Mouse (Mus musculus): Measurements from ENCODE around the gene Gpr174.
"Not testable (repeated sequence)": the region's sequence is repeated elsewhere in the genome, so short reads cannot be mapped to it uniquely, and the experiment has no call there.

The Gpr174 gene

GRCm38 (mm10) chrX:107255486-107256227, at the start of gene Gpr174:
Gene Gpr174 (plus strand): TSS chrX:107255878.
- DNase-seq (ENCODE audit: low spot score in 2 of 2) = no peak

- no peak for DNase-seq (ENCODE audit: low spot score in 2 of 2)
Measured at GRCm38 (mm10) chrX:107217577-107218090, 38.0 kb upstream of the Gpr174 start.

- DNase-seq (ENCODE audit: low spot score in 2 of 2) = no peak
Measured at GRCm38 (mm10) chrX:107224846-107225245, 30.8 kb upstream of the Gpr174 start.

GRCm38 (mm10) chrX:107231214-107231613, 24.5 kb upstream of the Gpr174 start:
- no peak for DNase-seq (ENCODE audit: low spot score in 2 of 2)

GRCm38 (mm10) chrX:107234655-107235054, 21.0 kb upstream of the Gpr174 start:
- DNase-seq (ENCODE audit: low spot score in 2 of 2) = no peak

- no peak for DNase-seq (ENCODE audit: low spot score in 2 of 2)
Measured at GRCm38 (mm10) chrX:107236461-107236860, 19.2 kb upstream of the Gpr174 start.

GRCm38 (mm10) chrX:107250390-107250789, 5.3 kb upstream of the Gpr174 start:
- DNase-seq (ENCODE audit: low spot score in 2 of 2) = no peak

GRCm38 (mm10) chrX:107264619-107265018, 8.9 kb downstream of the Gpr174 start:
- DNase-seq (ENCODE audit: low spot score in 2 of 2) = no peak

- no peak for DNase-seq (ENCODE audit: low spot score in 2 of 2)
Measured at GRCm38 (mm10) chrX:107277606-107278005, 21.9 kb downstream of the Gpr174 start.

GRCm38 (mm10) chrX:107284211-107284610, 28.5 kb downstream of the Gpr174 start:
- DNase-seq (ENCODE audit: low spot score in 2 of 2) = no peak

- DNase-seq (ENCODE audit: low spot score in 2 of 2) = not testable (repeated sequence)
Measured at GRCm38 (mm10) chrX:107297861-107298260, 42.2 kb downstream of the Gpr174 start.

- DNase-seq (ENCODE audit: low spot score in 2 of 2) = no peak
Measured at GRCm38 (mm10) chrX:107298761-107299160, 43.1 kb downstream of the Gpr174 start.

GRCm38 (mm10) chrX:107306492-107306891, 50.8 kb downstream of the Gpr174 start:
- DNase-seq (ENCODE audit: low spot score in 2 of 2) = no peak

GRCm38 (mm10) chrX:107312533-107312932, 56.9 kb downstream of the Gpr174 start:
- DNase-seq (ENCODE audit: low spot score in 2 of 2) = no peak

GRCm38 (mm10) chrX:107325697-107326381, 70.2 kb downstream of the Gpr174 start:
- DNase-seq (ENCODE audit: low spot score in 2 of 2) = peak in 1 of 2 experiments; percentile 1

- peak in 1 of 2 experiments; percentile 0 for DNase-seq (ENCODE audit: low spot score in 2 of 2)
Measured at GRCm38 (mm10) chrX:107329849-107330248, 74.2 kb downstream of the Gpr174 start.

- no peak for DNase-seq (ENCODE audit: low spot score in 2 of 2)
Measured at GRCm38 (mm10) chrX:107336609-107337008, 80.9 kb downstream of the Gpr174 start.

GRCm38 (mm10) chrX:107341980-107342379, 86.3 kb downstream of the Gpr174 start:
- DNase-seq (ENCODE audit: low spot score in 2 of 2) = no peak
